Mouse (Mus musculus): ENCODE data around the gene Gm28539. TPM values are rescaled to one million over a fixed set of nuclear protein-coding genes. Genes with fewer than 3 reads are reported as not detected.

Gene Gm28539
- 10 to 100 TPM; 11.4 to 18.9 TPM for total RNA-seq (2021)
- long read RNA-seq, experiment 1, partial matches to known transcripts: 0 of 4 reads
- long read RNA-seq, experiment 1, other reads (novel, unspliced or antisense): 4 of 4 reads
- long read RNA-seq, experiment 2, partial matches to known transcripts: 0 of 2 reads
- long read RNA-seq, experiment 2, other reads (novel, unspliced or antisense): 2 of 2 reads

- DNase-seq (ENCODE audit: extremely low spot score in 1 of 2, low spot score in 2 of 2): peak; percentile 92 to 94
- H3K4me3 ChIP-seq: peak within 1 kb of the TSS; percentile 58
- intact Hi-C loops (cut with DNase I): no loop called here
- no peak for TF ChIP-seq CTCF (IDR thresholded peaks at IDR 0.05)
- peak within 1 kb of the TSS; percentile 89 for H3K27ac ChIP-seq
These were observed at the start of gene Gm28539, which contains the start of gene 2510002D24Rik for GRCm38 (mm10) chr16:18836468-18837208. Gene Gm28539, plus strand, starts transcription at chr16:18836584. Gene 2510002D24Rik, plus strand, starts transcription at chr16:18836578.

GRCm38 (mm10) chr16:18786652-18787051, 49.7 kb upstream of the Gm28539 start:
- no peak for TF ChIP-seq CTCF (IDR thresholded peaks at IDR 0.05)
- H3K4me3 ChIP-seq: no peak overlapping the region
- no peak overlapping the region for H3K27ac ChIP-seq
- intact Hi-C loops (cut with DNase I): no loop called here
- no peak for DNase-seq (ENCODE audit: extremely low spot score in 1 of 2, low spot score in 2 of 2)

- Histone ChIP-seq H3K4me3 (no peak overlapping the region), H3K27ac (no peak overlapping the region)
- TF ChIP-seq CTCF (IDR thresholded peaks at IDR 0.05): no peak
- DNase-seq (ENCODE audit: extremely low spot score in 1 of 2, low spot score in 2 of 2): no peak
- intact Hi-C loops (cut with DNase I): no loop called here
These were observed 47.6 kb upstream of the Gm28539 start for GRCm38 (mm10) chr16:18788627-18789406.

GRCm38 (mm10) chr16:18795223-18795899, 41.0 kb upstream of the Gm28539 start:
- Histone ChIP-seq H3K4me3 (no peak overlapping the region), H3K27ac (no peak overlapping the region)
- intact Hi-C loops (cut with DNase I): loop anchor here (10.0 kb wide), 1 partner anchor 351 kb away; no protein-coding TSS in a partner anchor
- DNase-seq (ENCODE audit: extremely low spot score in 1 of 2, low spot score in 2 of 2): peak in 1 of 2 experiments; percentile 35
- TF ChIP-seq CTCF (IDR thresholded peaks at IDR 0.05): no peak

GRCm38 (mm10) chr16:18796645-18797044, 39.7 kb upstream of the Gm28539 start:
- TF ChIP-seq CTCF (IDR thresholded peaks at IDR 0.05): no peak
- intact Hi-C loops (cut with DNase I): loop anchor here (10.0 kb wide), 1 partner anchor 352 kb away; no protein-coding TSS in a partner anchor

GRCm38 (mm10) chr16:18798151-18798550, 38.2 kb upstream of the Gm28539 start:
- Histone ChIP-seq H3K4me3 (no peak overlapping the region), H3K27ac (no peak overlapping the region)
- no peak for DNase-seq (ENCODE audit: extremely low spot score in 1 of 2, low spot score in 2 of 2)
- intact Hi-C loops (cut with DNase I): loop anchor here (1.0 to 10.0 kb wide), 3 partner anchors 102 to 353 kb away; no protein-coding TSS in a partner anchor
- TF ChIP-seq CTCF (IDR thresholded peaks at IDR 0.05): no peak

More at GRCm38 (mm10) chr16:18796645-18797044, 39.7 kb upstream of the Gm28539 start:
- Histone ChIP-seq H3K4me3 (no peak overlapping the region), H3K27ac (no peak overlapping the region)
- no peak for DNase-seq (ENCODE audit: extremely low spot score in 1 of 2, low spot score in 2 of 2)

GRCm38 (mm10) chr16:18798841-18799240, 37.5 kb upstream of the Gm28539 start:
- H3K27ac ChIP-seq: no peak overlapping the region
- no peak overlapping the region for H3K4me3 ChIP-seq
- peak; percentile 94 for TF ChIP-seq CTCF (IDR thresholded peaks at IDR 0.05)
- peak; percentile 71 to 74 for DNase-seq (ENCODE audit: extremely low spot score in 1 of 2, low spot score in 2 of 2)
- intact Hi-C loops (cut with DNase I): loop anchor here (1.0 to 10.0 kb wide), 3 partner anchors 103 to 354 kb away; no protein-coding TSS in a partner anchor

- H3K4me3 ChIP-seq: no peak overlapping the region
- TF ChIP-seq CTCF (IDR thresholded peaks at IDR 0.05): no peak
- DNase-seq (ENCODE audit: extremely low spot score in 1 of 2, low spot score in 2 of 2): no peak
- intact Hi-C loops (cut with DNase I): no loop called here
- no peak overlapping the region for H3K27ac ChIP-seq
These were observed 30.6 kb upstream of the Gm28539 start for GRCm38 (mm10) chr16:18805746-18806145.

GRCm38 (mm10) chr16:18809001-18809400, 27.4 kb upstream of the Gm28539 start:
- Histone ChIP-seq H3K4me3 (no peak overlapping the region), H3K27ac (no peak overlapping the region)
- DNase-seq (ENCODE audit: extremely low spot score in 1 of 2, low spot score in 2 of 2): no peak
- TF ChIP-seq CTCF (IDR thresholded peaks at IDR 0.05): no peak
- intact Hi-C loops (cut with DNase I): no loop called here

GRCm38 (mm10) chr16:18811032-18811431, 25.4 kb upstream of the Gm28539 start:
- DNase-seq (ENCODE audit: extremely low spot score in 1 of 2, low spot score in 2 of 2): no peak
- Histone ChIP-seq H3K4me3 (peak overlapping the region; percentile 62), H3K27ac (no peak overlapping the region)
- intact Hi-C loops (cut with DNase I): no loop called here
- TF ChIP-seq CTCF (IDR thresholded peaks at IDR 0.05): no peak
